Mouse (Mus musculus) limb, embryonic 11.5 days (tissue): ENCODE data around the gene Dirc2. TPM values are rescaled to one million over a fixed set of nuclear protein-coding genes. Genes with fewer than 3 reads are reported as not detected.

Experiments
- ATAC-seq: fragments of 200-750 bp; cut with Nextera tagmentation; 2 replicates; pipeline ENCODE4 v1.8.0; 2017; ENCODE audit warnings: low read depth; ENCODE audit not compliant: insufficient number of reproducible peaks, low FRiP score, low TSS enrichment
- DNase-seq: peaks from one replicate; pipeline ENCODE4 v3.0.0-alpha.2; 2015; ENCODE audit warnings: low spot score
- H3K27ac ChIP-seq: fragments of 300-500 bp; sonication (generic); replicated peaks from 2 replicates; pipeline ENCODE4 v1.5.1; 2014; ENCODE audit warnings: low read depth, mild to moderate bottlenecking, low read length
- H3K27me3 ChIP-seq: fragments of 300-500 bp; sonication (generic); 2 replicates; pipeline ENCODE4 v1.6.1; 2014; ENCODE audit warnings: mild to moderate bottlenecking, low read length, mixed read lengths; ENCODE audit not compliant: control insufficient read depth, insufficient read depth
- H3K36me3 ChIP-seq: fragments of 300-500 bp; sonication (generic); 2 replicates; pipeline ENCODE4 v1.6.1; 2014; ENCODE audit warnings: mild to moderate bottlenecking, low read length, moderate library complexity, mixed read lengths; ENCODE audit not compliant: control insufficient read depth, insufficient read depth
- H3K4me1 ChIP-seq: fragments of 300-500 bp; sonication (generic); 2 replicates; pipeline ENCODE4 v1.6.1; 2014; ENCODE audit warnings: low read length, mixed read lengths; ENCODE audit not compliant: control insufficient read depth, insufficient read depth
- H3K4me2 ChIP-seq: fragments of 300-500 bp; sonication (generic); 2 replicates; pipeline ENCODE4 v1.6.1; 2014; ENCODE audit warnings: low read depth, mild to moderate bottlenecking, moderate library complexity; ENCODE audit not compliant: severe bottlenecking
- H3K4me3 ChIP-seq: fragments of 300-500 bp; sonication (generic); 2 replicates; pipeline ENCODE4 v1.5.1; 2014; ENCODE audit warnings: low read depth, low read length
- H3K9ac ChIP-seq: fragments of 300-500 bp; sonication (generic); 2 replicates; pipeline ENCODE4 v1.6.1; 2014; ENCODE audit warnings: mild to moderate bottlenecking, low read length
- H3K9me3 ChIP-seq: fragments of 300-500 bp; sonication (generic); 2 replicates; pipeline ENCODE4 v1.6.1; 2016; ENCODE audit warnings: low read length; ENCODE audit not compliant: control insufficient read depth
- WGBS: fragments of 180-500 bp; shearing (Covaris S2); extraction: QIAGEN DNeasy Blood & Tissue Kit; methylation state at CpG from one replicate; pipeline ENCODE4 v1.1.7; 2014; 5-methylcytosine and 5-hydroxymethylcytosine counted together
- polyA plus RNA-seq: library from polyadenylated mRNA; unstranded; fragments of >200 nt; fragmentation: Nextera tagmentation; extraction: Ambion mirVana; gene quantifications from 2 replicates; pipeline ENCODE4 v1.2.1, GENCODE M21; 2014

Gene Dirc2
- polyA plus RNA-seq, 1 experiment from 2014 or later = 13.0 TPM

GRCm38 (mm10) chr16:35755502-35756334 is 13.4 kb downstream of the Dirc2 start:
- H3K27me3 ChIP-seq = no peaks in the 10 kb centered on the region
- H3K9ac ChIP-seq = no peak overlapping the region
- no peak overlapping the region for H3K4me3 ChIP-seq
- 0 out of 2 replicates have a peak, but pooled peaks cover 2% of the 10 kb centered on the region for H3K4me1 ChIP-seq
- no peak overlapping the region for H3K27ac ChIP-seq
- 92% methylated on average over 6 of the region's 6 CpGs for WGBS
- no peaks in the 10 kb centered on the region for H3K36me3 ChIP-seq
- ATAC-seq (no peak), DNase-seq (no peak)
- H3K4me2 ChIP-seq = no peak overlapping the region
- H3K9me3 ChIP-seq = no peaks in the 10 kb centered on the region

DNA sequence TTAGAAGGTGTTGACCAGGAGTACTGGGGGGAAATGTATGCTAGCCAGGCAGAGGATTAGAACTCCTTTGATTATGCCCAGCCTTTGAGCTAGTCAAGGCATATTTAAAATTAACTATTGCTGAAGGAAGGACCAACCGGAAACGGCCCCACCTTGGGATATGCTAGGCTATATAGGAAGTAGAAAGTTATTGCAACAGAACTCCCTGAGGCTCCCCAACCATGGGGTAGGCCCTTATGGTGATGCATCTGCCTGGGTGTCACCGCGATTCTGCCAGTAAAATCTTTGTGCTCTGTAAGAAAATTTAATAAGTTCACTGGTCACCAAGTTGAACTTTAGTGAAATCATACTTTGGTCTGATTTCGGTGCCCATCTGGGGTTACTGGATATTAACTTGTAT is 15.2 kb downstream of the Dirc2 start:
- Histone ChIP-seq H3K9me3 (no peaks in the 10 kb centered on the region), H3K4me1 (0 out of 2 replicates have a peak, but pooled peaks cover 2% of the 10 kb centered on the region), H3K4me3 (no peak overlapping the region), H3K27me3 (no peaks in the 10 kb centered on the region), H3K27ac (no peak overlapping the region), H3K4me2 (no peak overlapping the region), H3K9ac (no peak overlapping the region), H3K36me3 (no peaks in the 10 kb centered on the region)
- ATAC-seq (no peak), DNase-seq (no peak)
- 86% methylated on average over 5 of the region's 5 CpGs for WGBS

DNA sequence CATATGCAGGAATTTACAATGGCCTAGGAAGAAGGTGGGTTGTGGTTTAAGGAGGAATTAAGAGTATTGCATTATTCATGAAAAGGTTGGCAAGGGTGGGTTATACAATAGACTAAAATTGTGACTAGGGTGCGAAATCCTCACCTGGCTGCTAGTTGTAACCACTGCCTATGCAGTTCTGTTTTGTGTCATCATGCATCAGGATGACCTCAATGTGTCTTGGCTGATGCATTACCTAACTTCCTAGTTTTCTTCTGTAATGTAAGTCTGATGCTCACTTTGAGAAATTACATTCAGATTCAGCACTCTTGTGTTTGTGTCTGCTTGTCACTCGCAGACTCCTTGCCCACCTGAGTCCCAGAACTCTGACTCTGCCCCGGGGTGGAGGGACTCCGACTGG is 17.3 kb downstream of the Dirc2 start:
- Histone ChIP-seq H3K4me3 (no peak overlapping the region), H3K9ac (no peak overlapping the region), H3K36me3 (no peaks in the 10 kb centered on the region), H3K27ac (no peak overlapping the region), H3K4me1 (0 out of 2 replicates have a peak, but pooled peaks cover 2% of the 10 kb centered on the region), H3K4me2 (no peak overlapping the region), H3K27me3 (no peaks in the 10 kb centered on the region), H3K9me3 (no peaks in the 10 kb centered on the region)
- DNase-seq = no peak
- ATAC-seq = no peak
- WGBS = 88% methylated on average over 4 of the region's 4 CpGs

DNA sequence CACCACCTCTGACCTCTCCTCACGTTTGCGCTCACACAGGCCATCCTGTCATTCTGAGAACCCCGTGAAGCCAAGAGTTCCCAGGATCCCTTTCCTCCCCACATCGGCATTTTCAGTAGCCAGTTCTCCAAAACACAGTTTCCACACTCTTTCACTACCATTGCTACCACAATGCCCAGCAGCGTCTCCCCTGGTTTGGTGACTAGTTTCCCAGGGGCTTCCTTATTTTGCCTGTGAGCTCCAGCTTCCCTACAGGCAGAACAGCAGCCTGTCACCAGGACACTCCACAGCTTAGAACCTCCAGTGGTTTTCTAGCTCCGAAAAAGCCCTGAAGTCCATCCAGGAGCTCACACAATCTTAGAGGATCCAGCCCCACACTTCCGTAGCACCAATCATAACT is 19.8 kb downstream of the Dirc2 start:
- no peak overlapping the region for H3K4me3 ChIP-seq
- H3K9ac ChIP-seq = no peak overlapping the region
- no peak overlapping the region for H3K4me2 ChIP-seq
- no peak for DNase-seq
- H3K4me1 ChIP-seq = no peaks in the 10 kb centered on the region
- WGBS = 75% methylated on average over 7 of the region's 7 CpGs
- no peak overlapping the region for H3K27ac ChIP-seq
- H3K9me3 ChIP-seq = no peaks in the 10 kb centered on the region
- H3K36me3 ChIP-seq = no peaks in the 10 kb centered on the region; the same call in 1 of the 2 replicates
- H3K27me3 ChIP-seq = no peaks in the 10 kb centered on the region
- no peak for ATAC-seq

DNA sequence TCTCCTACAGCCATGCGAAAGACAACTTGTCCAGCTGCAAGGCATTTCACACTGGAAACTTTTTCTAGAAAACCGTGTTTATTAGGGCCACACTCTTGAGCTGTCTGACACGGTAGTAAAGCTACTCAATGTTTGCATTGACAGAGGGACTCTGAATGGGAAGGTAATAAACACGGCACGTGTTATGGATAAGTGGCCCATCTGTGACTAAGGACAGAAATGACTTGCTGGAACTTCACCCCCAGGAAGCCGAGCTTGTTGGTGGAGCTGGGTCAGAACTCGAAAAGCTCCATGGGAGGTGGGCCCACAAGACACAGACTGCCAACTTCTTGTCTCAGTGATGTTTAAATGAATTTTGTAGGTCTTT is 20.9 kb downstream of the Dirc2 start:
- H3K4me2 ChIP-seq = no peak overlapping the region
- H3K36me3 ChIP-seq = no peaks in the 10 kb centered on the region; the same call in 1 of the 2 replicates
- H3K4me1 ChIP-seq = no peaks in the 10 kb centered on the region
- no peak for ATAC-seq
- no peak overlapping the region for H3K9ac ChIP-seq
- H3K4me3 ChIP-seq = no peak overlapping the region
- no peak for DNase-seq
- H3K9me3 ChIP-seq = no peaks in the 10 kb centered on the region
- 63% methylated on average over 7 of the region's 7 CpGs for WGBS
- H3K27me3 ChIP-seq = no peaks in the 10 kb centered on the region
- H3K27ac ChIP-seq = no peak overlapping the region

DNA sequence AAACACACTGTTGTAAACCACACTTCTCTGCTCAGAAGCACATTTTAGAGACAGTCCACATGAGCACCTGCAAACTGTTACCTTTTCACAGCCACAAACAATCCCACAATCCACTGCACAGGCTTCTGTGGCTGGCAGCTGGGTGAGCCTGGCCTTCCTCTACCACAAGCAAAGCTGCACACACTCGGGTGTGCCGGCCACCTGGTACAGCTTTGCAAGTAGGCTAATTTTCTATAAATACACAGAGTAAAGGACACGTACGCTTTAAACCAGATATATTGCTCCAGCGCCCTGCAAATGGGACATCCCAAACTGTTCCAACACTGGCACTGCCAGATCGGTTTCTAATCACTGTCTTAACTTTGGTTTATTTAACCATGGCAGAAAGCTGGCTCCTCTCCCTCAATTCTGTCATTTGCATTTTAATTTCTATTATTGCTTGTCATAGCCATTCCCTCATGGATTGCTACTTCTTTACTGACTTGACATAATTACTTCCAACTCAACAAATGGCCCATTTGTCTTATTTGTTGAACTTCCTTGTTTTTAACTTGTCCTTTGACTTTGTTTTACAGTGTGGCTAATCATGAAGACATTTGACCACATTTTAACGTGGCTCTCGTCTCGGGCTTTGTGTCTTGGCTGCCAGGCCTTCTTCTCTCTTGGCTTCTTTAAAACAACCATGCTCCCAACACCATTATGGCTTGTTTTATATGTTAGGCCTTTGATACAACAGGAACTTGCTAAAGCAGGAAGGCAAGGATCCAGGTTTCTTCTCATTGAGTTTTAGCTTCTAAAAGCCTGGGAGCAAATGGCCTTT is 21.5 kb downstream of the Dirc2 start:
- no peaks in the 10 kb centered on the region for H3K4me1 ChIP-seq
- no peak for ATAC-seq

DNA sequence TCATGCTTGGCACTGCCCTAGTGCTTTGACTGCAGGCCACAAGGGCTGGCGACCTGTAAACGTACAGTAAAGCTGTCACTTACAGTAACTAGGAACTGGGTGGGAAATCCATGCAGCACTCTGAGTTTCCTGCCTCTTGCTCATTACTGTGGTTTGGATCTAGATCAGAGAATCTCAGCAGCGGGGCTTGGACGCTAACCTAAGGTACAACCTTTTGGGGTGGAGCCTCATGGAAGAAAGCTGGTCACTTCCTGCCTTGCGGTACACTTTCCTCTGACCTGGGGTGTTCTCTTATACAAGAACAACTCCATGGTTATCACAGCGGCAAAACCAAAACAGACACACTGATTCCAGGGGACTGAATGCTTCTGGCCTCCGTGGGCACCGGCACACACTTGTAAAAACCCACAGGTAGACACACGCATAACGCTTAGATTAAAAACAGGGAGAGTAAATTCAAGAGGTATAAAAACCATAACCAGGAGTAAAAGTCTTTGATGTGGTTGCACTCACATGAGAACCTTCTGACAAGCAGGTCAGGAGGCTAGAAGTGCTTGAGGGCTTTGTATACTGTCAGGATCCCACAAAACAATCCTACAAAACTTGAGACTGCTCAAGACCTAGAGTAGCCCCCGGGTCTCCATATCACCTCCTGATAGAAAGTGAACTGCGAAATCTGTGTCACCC is 26.8 kb downstream of the Dirc2 start:
- no peak overlapping the region for H3K4me2 ChIP-seq
- no peak overlapping the region for H3K4me3 ChIP-seq
- DNase-seq (no peak), ATAC-seq (no peak)
- H3K9ac ChIP-seq = no peak overlapping the region
- peaks cover 3% of the 10 kb centered on the region; the same call in 1 of the 2 replicates for H3K4me1 ChIP-seq
- no peaks in the 10 kb centered on the region for H3K9me3 ChIP-seq
- no peaks in the 10 kb centered on the region for H3K27me3 ChIP-seq
- WGBS = 88% methylated on average over 12 of the region's 12 CpGs
- H3K27ac ChIP-seq = no peak overlapping the region
- no peaks in the 10 kb centered on the region; the same call in 1 of the 2 replicates for H3K36me3 ChIP-seq

More for the DNA sequence above, 21.5 kb downstream of the Dirc2 start:
- no peak overlapping the region for H3K4me2 ChIP-seq
- H3K27me3 ChIP-seq = no peaks in the 10 kb centered on the region
- no peaks in the 10 kb centered on the region; the same call in 1 of the 2 replicates for H3K36me3 ChIP-seq
- H3K9ac ChIP-seq = no peak overlapping the region
- H3K9me3 ChIP-seq = no peaks in the 10 kb centered on the region
- H3K27ac ChIP-seq = no peak overlapping the region
- no peak for DNase-seq
- H3K4me3 ChIP-seq = no peak overlapping the region
- 81% methylated on average over 9 of the region's 9 CpGs for WGBS

GRCm38 (mm10) chr16:35741621-35742020 is 27.5 kb downstream of the Dirc2 start:
- ATAC-seq (no peak), DNase-seq (no peak)
- no peaks in the 10 kb centered on the region for H3K9me3 ChIP-seq
- no peak overlapping the region for H3K9ac ChIP-seq
- no peaks in the 10 kb centered on the region for H3K27me3 ChIP-seq
- H3K27ac ChIP-seq = no peak overlapping the region
- H3K4me1 ChIP-seq = peaks cover 3% of the 10 kb centered on the region; the same call in 1 of the 2 replicates
- no peak overlapping the region for H3K4me2 ChIP-seq
- no peak overlapping the region for H3K4me3 ChIP-seq
- no peaks in the 10 kb centered on the region; the same call in 1 of the 2 replicates for H3K36me3 ChIP-seq
- 92% methylated on average over 5 of the region's 5 CpGs for WGBS
